Comparison of ENCODE assay signal across 8 mouse cellular contexts in the genomic region with DNA sequence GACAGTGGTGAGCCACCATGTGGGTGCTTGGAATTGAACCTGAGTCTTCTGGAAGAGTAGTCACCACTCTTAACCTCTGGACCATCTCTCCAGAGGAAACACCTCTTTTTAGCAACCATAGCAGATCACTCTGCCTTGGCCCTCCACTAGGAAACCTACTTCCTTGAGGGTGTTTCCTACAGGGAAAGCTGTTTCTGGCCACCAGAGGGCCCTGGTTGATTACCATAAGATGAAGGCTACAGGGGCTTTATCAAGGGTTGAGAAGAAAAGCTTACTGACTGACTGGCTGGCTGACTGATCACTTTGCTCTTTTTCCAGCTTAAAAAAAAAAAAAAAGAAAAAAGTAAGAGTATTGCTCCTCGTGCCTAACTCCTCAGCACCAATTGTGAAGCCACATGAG. TPM values are rescaled to one million over a fixed set of nuclear protein-coding genes. Genes with fewer than 3 reads are reported as not detected.
A peak's percentile ranks its signal among the peaks of the same experiment; 100 is the strongest.
DNase-seq lines count a peak whose midpoint lies in the region; ATAC-seq and TF ChIP-seq lines count a peak whose summit lies in the region.

No protein-coding gene starts in this region.

- no peak overlapping the region for H3K4me2 ChIP-seq in midbrain, postnatal 0 days (ENCODE audit: low read depth, low read length, poor library complexity, severe bottlenecking)
- no peak overlapping the region for H3K4me2 ChIP-seq in stomach, embryonic 15.5 days

- ATAC-seq in granulocyte monocyte progenitor cell, adult 5-6 weeks (replicated peaks; ENCODE audit: poor library complexity, severe bottlenecking): peak; percentile 55; the same call in 1 of the 2 replicates
- peak; percentile 50; the same call in 1 of the 2 replicates for ATAC-seq in midbrain, postnatal 0 days (ENCODE audit: low FRiP score)
- 0 out of 2 replicates have a peak, but pooled peaks have one; percentile 36 for ATAC-seq in stomach, embryonic 15.5 days (ENCODE audit: insufficient read depth, low FRiP score, low read depth)

- no peak overlapping the region for H3K27ac ChIP-seq in midbrain, postnatal 0 days (ENCODE audit: low read depth, low read length)
- H3K27ac ChIP-seq in stomach, embryonic 15.5 days: no peak overlapping the region

- WGBS in midbrain, postnatal 0 days: 4% methylated on average over 1 of the region's 1 CpGs
- WGBS in stomach, embryonic 15.5 days: 0% methylated on average over 1 of the region's 1 CpGs

- H3K4me3 ChIP-seq in midbrain, postnatal 0 days (ENCODE audit: low read depth, low read length): no peak overlapping the region
- no peak overlapping the region for H3K4me3 ChIP-seq in stomach, embryonic 15.5 days (replicated peaks)

- no peak overlapping the region for H3K9ac ChIP-seq in midbrain, postnatal 0 days (replicated peaks; ENCODE audit: low read length, poor library complexity, severe bottlenecking)
- no peak overlapping the region for H3K9ac ChIP-seq in stomach, embryonic 15.5 days

- DNase-seq in 3T3-L1 (ENCODE audit: low read depth, low spot score): peak; percentile 94
- peak; percentile 50 to 67 for DNase-seq in adrenal gland, adult 18-20 months (ENCODE audit: low spot score in 2 of 2)
- peak; percentile 88 for DNase-seq in embryo, embryonic 10.5 days (ENCODE audit: low spot score)
- peak; percentile 77 for DNase-seq in kidney, adult 18-20 months
- peak; percentile 53 to 61 for DNase-seq in left cerebral cortex, postnatal 36 days (ENCODE audit: low spot score in 2 of 2)
- DNase-seq in midbrain, postnatal 0 days (ENCODE audit: low spot score): peak; percentile 89

- no peaks in the 10 kb centered on the region for H3K27me3 ChIP-seq in midbrain, postnatal 0 days (ENCODE audit: insufficient read depth, low read length)
- H3K27me3 ChIP-seq in stomach, embryonic 15.5 days (replicated peaks): no peaks in the 10 kb centered on the region

- intact Hi-C loops in left cerebral cortex, postnatal 36 days (cut with DNase I): loop anchor here (5.0 to 10.0 kb wide), 2 partner anchors 219 to 296 kb away; a partner anchor contains a TSS

- H3K4me1 ChIP-seq in midbrain, postnatal 0 days (ENCODE audit: insufficient read depth, low read length): no peaks in the 10 kb centered on the region
- H3K4me1 ChIP-seq in stomach, embryonic 15.5 days: no peaks in the 10 kb centered on the region

- no peaks in the 10 kb centered on the region for H3K9me3 ChIP-seq in midbrain, postnatal 0 days (ENCODE audit: low read length)
- no peaks in the 10 kb centered on the region for H3K9me3 ChIP-seq in stomach, embryonic 15.5 days

- no peaks in the 10 kb centered on the region for H3K36me3 ChIP-seq in midbrain, postnatal 0 days (ENCODE audit: insufficient read depth, low read length)
- H3K36me3 ChIP-seq in stomach, embryonic 15.5 days: no peaks in the 10 kb centered on the region

- TF ChIP-seq CTCF in midbrain, postnatal 0 days (IDR thresholded peaks at IDR 0.05): peak; percentile 84

RNA-seq across cellular contexts. Expression of a gene that starts 34.6 kb away (rescaled TPM):
- total RNA-seq in adrenal gland, adult 18-20 months (2021): under 1 TPM; 0.35 to 0.36 TPM
- not detected in 2 replicates for total RNA-seq in granulocyte monocyte progenitor cell, adult 5-6 weeks (2014; fragmentation: Nextera tagmentation)
- total RNA-seq in granulocyte monocyte progenitor cell, adult 5-6 weeks (2017): not detected in 2 replicates
- total RNA-seq in left cerebral cortex, postnatal 36 days (2021): 10 to 100 TPM; 83.7 to 91.5 TPM
- 24.3 and 25.9 TPM in 2 replicates for total RNA-seq in midbrain, postnatal 0 days (2014; rRNA removed)
- 13.6 and 14.6 TPM in 2 replicates for polyA plus RNA-seq in midbrain, postnatal 0 days (2015; fragmentation: Nextera tagmentation; extraction: Ambion mirVana)
- polyA plus RNA-seq in stomach, embryonic 15.5 days (2015; fragmentation: Nextera tagmentation; extraction: Ambion mirVana): 0.19 and 0.45 TPM in 2 replicates

RNA-seq across cellular contexts. Expression of a gene that starts 35.0 kb away (rescaled TPM):
- not detected for total RNA-seq in adrenal gland, adult 18-20 months (2021)
- total RNA-seq in granulocyte monocyte progenitor cell, adult 5-6 weeks (2014; fragmentation: Nextera tagmentation): not detected in 2 replicates
- total RNA-seq in granulocyte monocyte progenitor cell, adult 5-6 weeks (2017): 0.86 TPM in 1 of 2 replicates, not detected in the other
- total RNA-seq in left cerebral cortex, postnatal 36 days (2021): under 1 TPM in 1 of 2 experiments, not detected in 1; 0.32 TPM
- total RNA-seq in midbrain, postnatal 0 days (2014; rRNA removed): 0.52 and 0.66 TPM in 2 replicates
- polyA plus RNA-seq in midbrain, postnatal 0 days (2015; fragmentation: Nextera tagmentation; extraction: Ambion mirVana): 0.28 and 0.39 TPM in 2 replicates
- 0.08 and 0.22 TPM in 2 replicates for polyA plus RNA-seq in stomach, embryonic 15.5 days (2015; fragmentation: Nextera tagmentation; extraction: Ambion mirVana)

Comparison
In these comparisons a context has a peak if more than half of its experiments do, and no peak if none do; other contexts are left out.
1. RNA of a gene that starts 34.6 kb away (total RNA-seq): 83.7 to 91.5 TPM in left cerebral cortex, postnatal 36 days and 24.3 to 25.9 TPM in midbrain, postnatal 0 days; 0.35 to 0.36 TPM in adrenal gland, adult 18-20 months and not detected in granulocyte monocyte progenitor cell, adult 5-6 weeks; every median in the first group is over 10 times any median in the second.
2. Peak in every context shown above with its lines, with median percentiles within 50 percentile points of each other: DNase-seq and ATAC-seq.